Mouse (Mus musculus) MEL (cell line): ENCODE data around the gene Cfp. TPM values are rescaled to one million over a fixed set of nuclear protein-coding genes. Genes with fewer than 3 reads are reported as not detected.

ENCODE experiments used
- DNase-seq: peaks from one replicate; pipeline ENCODE4 v3.0.0; 2011; ENCODE audit warnings: low read depth, low spot score
- H3K27ac ChIP-seq: 2 replicates; pipeline ENCODE4 v1.5.1; 2012; ENCODE audit warnings: low read depth, mild to moderate bottlenecking, control low read depth, low read length, moderate library complexity; ENCODE audit not compliant: control insufficient read depth
- H3K27me3 ChIP-seq, 2 experiments: fragments of 150-350 bp in 1 of 2; sonication (generic) in 1 of 2; 2 replicates each; pipeline ENCODE4 v1.6.1; 2012; ENCODE audit warnings: low read length in 2 of 2, mild to moderate bottlenecking in 2 of 2, improper control_type of control experiment in 1 of 2, moderate library complexity in 1 of 2; ENCODE audit not compliant: insufficient read depth in 2 of 2, control insufficient read depth in 1 of 2
- H3K36me3 ChIP-seq, 2 experiments: 2 replicates each; pipeline ENCODE4 v1.6.1; 2012 to 2014; ENCODE audit warnings: low read length in 2 of 2, improper control_type of control experiment in 1 of 2, inconsistent platforms in 1 of 2, mild to moderate bottlenecking in 1 of 2; ENCODE audit not compliant: insufficient read depth in 2 of 2, control insufficient read depth in 1 of 2
- H3K4me1 ChIP-seq, 2 experiments: fragments of 150-350 bp in 1 of 2; sonication (generic) in 1 of 2; 2 replicates each; pipeline ENCODE4 v1.6.1; 2012; ENCODE audit warnings: low read length in 2 of 2, improper control_type of control experiment in 1 of 2, mild to moderate bottlenecking in 1 of 2; ENCODE audit not compliant: insufficient read depth in 2 of 2, control insufficient read depth in 1 of 2
- H3K4me3 ChIP-seq, 2 experiments: fragments of 150-350 bp in 1 of 2; sonication (generic) in 1 of 2; 2 replicates each; pipeline ENCODE4 v1.5.1; 2012; ENCODE audit warnings: low read depth in 2 of 2, low read length in 2 of 2, mild to moderate bottlenecking in 2 of 2, moderate library complexity in 2 of 2, control low read depth in 1 of 2, improper control_type of control experiment in 1 of 2; ENCODE audit not compliant: control insufficient read depth in 1 of 2, insufficient read depth in 1 of 2
- H3K79me2 ChIP-seq: 2 replicates; pipeline ENCODE4 v1.6.1; 2012; ENCODE audit warnings: mild to moderate bottlenecking, low read length, moderate library complexity; ENCODE audit not compliant: control insufficient read depth, poor library complexity, insufficient read depth
- H3K9ac ChIP-seq: 2 replicates; pipeline ENCODE4 v1.6.1; 2012; ENCODE audit warnings: low read depth, mild to moderate bottlenecking, control low read depth, low read length, moderate library complexity; ENCODE audit not compliant: control insufficient read depth, poor library complexity, severe bottlenecking
- H3K9me3 ChIP-seq: fragments of 150-350 bp; sonication (generic); replicated peaks from 2 replicates; pipeline ENCODE4 v1.6.1; 2012; ENCODE audit warnings: mild to moderate bottlenecking, low read length, improper control_type of control experiment, moderate library complexity; ENCODE audit not compliant: insufficient read depth
- ELF1 ChIP-seq: IDR thresholded peaks from 2 replicates; pipeline ENCODE4 v1.6.1; 2014; ENCODE audit warnings: low read depth, mild to moderate bottlenecking, inconsistent platforms, low read length, improper control_type of control experiment, moderate library complexity
- EP300 ChIP-seq, 2 experiments: IDR thresholded peaks; 2 replicates each; pipeline ENCODE4 v1.6.1; 2011; ENCODE audit warnings: improper control_type of control experiment in 2 of 2, low read length in 2 of 2, low read depth in 1 of 2, mild to moderate bottlenecking in 1 of 2
- ETS1 ChIP-seq: IDR thresholded peaks from 2 replicates; pipeline ENCODE4 v1.6.1; 2012; ENCODE audit warnings: low read depth, mild to moderate bottlenecking, inconsistent platforms, low read length, improper control_type of control experiment, moderate library complexity
- GATA1 ChIP-seq: IDR thresholded peaks from 2 replicates; pipeline ENCODE4 v1.6.1; 2011; ENCODE audit warnings: low read depth, low read length, improper control_type of control experiment
- MAX ChIP-seq: IDR thresholded peaks from 2 replicates; pipeline ENCODE4 v1.6.1; 2011; ENCODE audit warnings: low read length, improper control_type of control experiment
- MEF2A ChIP-seq: IDR thresholded peaks from 2 replicates; pipeline ENCODE4 v1.6.1; 2014; ENCODE audit warnings: low read depth, mild to moderate bottlenecking, inconsistent platforms, low read length, improper control_type of control experiment; ENCODE audit not compliant: poor library complexity, insufficient replicate concordance, severe bottlenecking; ENCODE audit errors: extremely low read depth
- MXI1 ChIP-seq: IDR thresholded peaks from 2 replicates; pipeline ENCODE4 v1.6.1; 2011; ENCODE audit warnings: mild to moderate bottlenecking, low read depth, low read length, improper control_type of control experiment
- MYB ChIP-seq: IDR thresholded peaks from 2 replicates; pipeline ENCODE4 v1.6.1; 2011; ENCODE audit warnings: mild to moderate bottlenecking, low read depth, low read length, improper control_type of control experiment
- POLR2A ChIP-seq, 2 experiments: IDR thresholded peaks; 2 replicates each; pipeline ENCODE4 v1.6.1; 2011 to 2012; ENCODE audit warnings: low read length in 2 of 2, mild to moderate bottlenecking in 2 of 2, control low read depth in 1 of 2, improper control_type of control experiment in 1 of 2, low read depth in 1 of 2, moderate library complexity in 1 of 2; ENCODE audit not compliant: control insufficient read depth in 1 of 2, insufficient read depth in 1 of 2, poor library complexity in 1 of 2
- POLR2AphosphoS2 ChIP-seq: IDR thresholded peaks from 2 replicates; pipeline ENCODE4 v1.6.1; 2011; ENCODE audit warnings: low read length, improper control_type of control experiment
- POLR2AphosphoS5 ChIP-seq: IDR thresholded peaks from 2 replicates; pipeline ENCODE4 v1.6.1; 2012; ENCODE audit warnings: low read depth, borderline replicate concordance, mild to moderate bottlenecking, inconsistent platforms, low read length, moderate library complexity, mixed read lengths
- RCOR1 ChIP-seq: IDR thresholded peaks from 2 replicates; pipeline ENCODE4 v1.6.1; 2012; ENCODE audit warnings: low read depth, mild to moderate bottlenecking, inconsistent platforms, low read length, improper control_type of control experiment
- SIN3A ChIP-seq: IDR thresholded peaks from 2 replicates; pipeline ENCODE4 v1.6.1; 2012; ENCODE audit warnings: low read length, improper control_type of control experiment, inconsistent platforms
- TAL1 ChIP-seq: IDR thresholded peaks from 2 replicates; pipeline ENCODE4 v1.6.1; 2012; ENCODE audit warnings: mild to moderate bottlenecking, inconsistent platforms, low read length, moderate library complexity, mixed read lengths
- TCF12 ChIP-seq: IDR thresholded peaks from 2 replicates; pipeline ENCODE4 v1.6.1; 2014; ENCODE audit warnings: low read depth, mild to moderate bottlenecking, inconsistent platforms, low read length, improper control_type of control experiment, moderate library complexity
- UBTF ChIP-seq: IDR thresholded peaks from 2 replicates; pipeline ENCODE4 v1.6.1; 2012; ENCODE audit warnings: low read depth, mild to moderate bottlenecking, inconsistent platforms, low read length, improper control_type of control experiment, moderate library complexity, borderline replicate concordance; ENCODE audit not compliant: insufficient read depth
- USF2 ChIP-seq, 2 experiments: IDR thresholded peaks; 2 replicates each; pipeline ENCODE4 v1.6.1; 2011 to 2012; ENCODE audit warnings: improper control_type of control experiment in 2 of 2, low read length in 2 of 2, borderline replicate concordance in 1 of 2, inconsistent platforms in 1 of 2, low read depth in 1 of 2, mild to moderate bottlenecking in 1 of 2; ENCODE audit not compliant: insufficient read depth in 1 of 2
- ZC3H11A ChIP-seq: IDR thresholded peaks from 2 replicates; pipeline ENCODE4 v1.6.1; 2012; ENCODE audit warnings: low read depth, mild to moderate bottlenecking, inconsistent platforms, low read length, improper control_type of control experiment
- ZMIZ1 ChIP-seq: IDR thresholded peaks from 2 replicates; pipeline ENCODE4 v1.6.1; 2012; ENCODE audit warnings: low read depth, mild to moderate bottlenecking, inconsistent platforms, low read length, improper control_type of control experiment, moderate library complexity
- ZNF384 ChIP-seq: IDR thresholded peaks from 2 replicates; pipeline ENCODE4 v1.6.1; 2012; ENCODE audit warnings: low read depth, mild to moderate bottlenecking, inconsistent platforms, low read length, improper control_type of control experiment
- polyA plus RNA-seq, 2 experiments: library from polyadenylated mRNA; stranded (reverse) in 1 of 2; unstranded in 1 of 2; fragments of >175 nt in 1 of 2; fragments of >200 nt in 1 of 2; gene quantifications; 2 replicates each; pipeline versions ENCODE4 v1.2.1 to v1.2.4; 2012; ENCODE audit warnings: low replicate concordance in 2 of 2, low read depth in 1 of 2; ENCODE audit not compliant: insufficient read length in 2 of 2, insufficient read depth in 1 of 2, missing spikeins in 1 of 2
- total RNA-seq: library from RNA; depleted of rRNA; stranded (reverse); fragments of 300-350 nt; gene quantifications from 2 replicates; pipeline ENCODE4 v1.2.3, GENCODE M21; 2012; rRNA removed

The Cfp gene
- total RNA-seq, result 2.0 and 2.6 TPM in 2 replicates
- polyA plus RNA-seq, result 10 to 100 TPM in 1 of 2 experiments, not detected in 1; 11.4 TPM

GRCm38 (mm10) chrX:20931364-20931763, at the start of gene Cfp:
Gene Cfp (minus strand): TSS chrX:20931555.
- Histone ChIP-seq H3K27me3 (no peaks in the 10 kb centered on the region), H3K4me3 (no peak within 1 kb of the TSS), H3K79me2 (no peaks in the 10 kb centered on the region), H3K9ac (no peak within 1 kb of the TSS), H3K36me3 (peaks cover 0 to 14% of the 10 kb centered on the region in 2 experiments; a peak in 3 of 4 replicates), H3K4me1 (peaks cover 2 to 12% of the 10 kb centered on the region in 2 experiments; a peak in 3 of 4 replicates), H3K27ac (no peak within 1 kb of the TSS), H3K9me3 (no peaks in the 10 kb centered on the region)
- DNase-seq, result peak; percentile 82
- TF ChIP-seq USF2 (IDR thresholded peaks at IDR 0.05; ENCODE audit: borderline replicate concordance in 1 of 2, insufficient read depth in 1 of 2, low read depth in 1 of 2, low read length in 2 of 2) (no peak), EP300 (IDR thresholded peaks at IDR 0.05; ENCODE audit: low read depth in 1 of 2, low read length in 2 of 2) (peak in 1 of 2 experiments; percentile 39; a peak in 1 of 4 replicates), MXI1 (no peak)

GRCm38 (mm10) chrX:20980901-20981300, 49.5 kb upstream of the Cfp start:
- Histone ChIP-seq H3K4me1 (peaks cover 2 to 8% of the 10 kb centered on the region in 2 experiments; a peak in 2 of 4 replicates), H3K9ac (no peak overlapping the region), H3K36me3 (peaks cover 4 to 12% of the 10 kb centered on the region in 2 experiments; a peak in 3 of 4 replicates), H3K27me3 (no peaks in the 10 kb centered on the region), H3K9me3 (no peaks in the 10 kb centered on the region), H3K79me2 (no peaks in the 10 kb centered on the region), H3K4me3 (no peak overlapping the region), H3K27ac (no peak overlapping the region)
- TF ChIP-seq EP300 (IDR thresholded peaks at IDR 0.05; ENCODE audit: low read depth in 1 of 2, low read length in 2 of 2), result peak in 1 of 2 experiments; percentile 49; a peak in 1 of 4 replicates
- peak; percentile 65 for TF ChIP-seq GATA1
- no peak for TF ChIP-seq POLR2A (IDR thresholded peaks at IDR 0.05; ENCODE audit: control insufficient read depth in 1 of 2, insufficient read depth in 1 of 2, low read depth in 1 of 2, low read length in 2 of 2, poor library complexity in 1 of 2)
- TF ChIP-seq ZMIZ1, result no peak
- peak; percentile 71 for DNase-seq

DNA sequence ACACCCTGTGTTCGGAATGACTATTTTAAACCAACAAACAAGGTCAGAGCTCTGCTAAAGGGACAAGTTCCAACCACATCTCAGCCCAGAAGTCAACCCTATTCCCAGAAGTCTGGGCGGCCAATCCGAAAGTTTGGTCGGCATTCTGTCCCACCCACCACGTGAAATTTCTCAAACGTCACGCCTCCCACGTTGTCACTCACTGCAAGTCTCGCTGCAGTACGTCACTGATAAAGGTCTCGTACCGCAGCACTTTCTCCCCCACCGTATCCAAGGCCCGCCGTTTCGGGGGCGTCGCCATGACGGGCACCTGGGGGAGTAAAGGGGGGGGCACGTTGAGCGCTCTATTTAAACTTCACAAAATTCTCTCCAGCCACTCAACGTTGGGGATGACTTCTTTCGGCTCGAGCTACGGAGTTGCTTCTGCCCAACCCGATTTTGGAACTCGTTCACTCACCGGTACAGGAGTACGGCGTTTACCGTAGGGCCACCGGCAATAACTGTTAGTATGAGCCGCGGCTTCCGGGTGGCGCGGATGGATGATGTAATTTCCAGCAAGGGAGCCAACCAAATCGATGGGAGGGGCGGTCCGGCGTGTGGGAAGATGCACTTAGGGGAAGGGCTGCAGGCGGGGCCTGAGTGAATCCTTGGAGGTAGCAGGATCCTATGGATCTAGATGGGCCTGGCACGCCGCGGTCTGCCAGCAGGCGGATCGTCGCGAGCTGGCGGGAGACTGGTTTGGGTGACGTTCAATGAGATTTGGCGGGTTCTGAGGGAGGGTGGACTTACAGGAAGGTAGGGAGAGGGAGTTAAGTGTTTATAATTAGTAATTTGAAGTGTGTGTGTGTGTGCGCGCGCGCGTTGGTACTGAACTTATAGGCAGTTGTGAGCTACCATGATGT, 30.4 kb upstream of the Cfp start, which contains the start of gene Uxt:
Gene Uxt (minus strand): TSS at position 541 of the 902 bp plus-strand sequence.
- peak within 1 kb of the TSS; percentile 68 to 85 for H3K4me3 ChIP-seq
- peak; percentile 98 for DNase-seq
- peak within 1 kb of the TSS; percentile 95 for H3K27ac ChIP-seq
- peak within 1 kb of the TSS; percentile 89 for H3K9ac ChIP-seq
- no peaks in the 10 kb centered on the region for H3K9me3 ChIP-seq
- H3K36me3 ChIP-seq, result peaks cover 2 to 15% of the 10 kb centered on the region in 2 experiments; a peak in 3 of 4 replicates
- no peaks in the 10 kb centered on the region for H3K27me3 ChIP-seq
- peaks cover 2 to 5% of the 10 kb centered on the region in 2 experiments; a peak in 1 of 4 replicates for H3K4me1 ChIP-seq
- peaks cover 8% of the 10 kb centered on the region for H3K79me2 ChIP-seq
- peak; percentile 44 for TF ChIP-seq TCF12
- TF ChIP-seq UBTF, result no peak
- TF ChIP-seq MEF2A, result no peak
- TF ChIP-seq SIN3A, result peak; percentile 97
- no peak for TF ChIP-seq ZC3H11A
- TF ChIP-seq ELF1, result peak; percentile 98
- no peak for TF ChIP-seq POLR2AphosphoS5
- peak; percentile 82 for TF ChIP-seq MYB
- no peak; the same call in 1 of the 2 replicates for TF ChIP-seq ZNF384
- TF ChIP-seq MAX, result peak; percentile 87
- TF ChIP-seq POLR2AphosphoS2, result peak; percentile 83; the same call in 1 of the 2 replicates
- peak; percentile 62 to 88; a peak in 3 of 4 replicates for TF ChIP-seq POLR2A (IDR thresholded peaks at IDR 0.05; ENCODE audit: control insufficient read depth in 1 of 2, insufficient read depth in 1 of 2, low read depth in 1 of 2, low read length in 2 of 2, poor library complexity in 1 of 2)
- no peak for TF ChIP-seq RCOR1
- TF ChIP-seq TAL1, result no peak
- no peak for TF ChIP-seq USF2 (IDR thresholded peaks at IDR 0.05; ENCODE audit: borderline replicate concordance in 1 of 2, insufficient read depth in 1 of 2, low read depth in 1 of 2, low read length in 2 of 2)
- TF ChIP-seq EP300 (IDR thresholded peaks at IDR 0.05; ENCODE audit: low read depth in 1 of 2, low read length in 2 of 2), result peak in 1 of 2 experiments; percentile 28; a peak in 2 of 4 replicates
- peak; percentile 57 for TF ChIP-seq ETS1
